Comparison of ENCODE assay signal across 8 mouse cellular contexts in the genomic region with DNA sequence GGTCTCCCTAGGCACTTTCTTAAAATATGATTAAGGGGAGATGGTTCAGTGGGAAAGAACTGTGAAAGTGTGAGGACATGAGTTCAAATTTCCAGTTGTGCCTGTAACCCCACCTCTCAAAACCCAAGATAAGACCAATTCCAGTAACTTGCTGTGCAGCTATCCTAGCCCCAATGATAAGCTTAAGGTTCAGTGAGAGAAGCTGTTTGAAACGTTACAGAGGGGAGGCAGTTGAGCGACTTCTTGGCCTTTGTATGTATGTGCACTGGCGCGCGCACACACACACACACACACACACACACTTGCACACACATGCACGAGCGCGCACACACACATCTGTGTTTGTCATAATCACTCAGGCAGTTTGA. TPM values are rescaled to one million over a fixed set of nuclear protein-coding genes. Genes with fewer than 3 reads are reported as not detected.
DNase-seq lines count a peak whose midpoint lies in the region; ATAC-seq and TF ChIP-seq lines count a peak whose summit lies in the region.

No protein-coding gene starts in this region.

- 83% methylated on average over 8 of the region's 8 CpGs for WGBS in kidney, postnatal 0 days
- 81% methylated on average over 8 of the region's 8 CpGs for WGBS in forebrain, embryonic 12.5 days
- 78% methylated on average over 8 of the region's 8 CpGs for WGBS in limb, embryonic 14.5 days
- 83% methylated on average over 8 of the region's 8 CpGs for WGBS in neural tube, embryonic 15.5 days

- H3K4me3 ChIP-seq in kidney, postnatal 0 days (replicated peaks; ENCODE audit: low read depth, low read length) = no peak overlapping the region
- H3K4me3 ChIP-seq in forebrain, embryonic 12.5 days (replicated peaks) = peak overlapping the region; percentile 28; the same call in 1 of the 2 replicates
- peak overlapping the region; percentile 21; the same call in 1 of the 2 replicates for H3K4me3 ChIP-seq in limb, embryonic 14.5 days (replicated peaks; ENCODE audit: low read length)
- H3K4me3 ChIP-seq in neural tube, embryonic 15.5 days (replicated peaks) = no peak overlapping the region

- peak overlapping the region; percentile 48; the same call in 1 of the 2 replicates for H3K4me2 ChIP-seq in kidney, postnatal 0 days (ENCODE audit: low read length)
- H3K4me2 ChIP-seq in forebrain, embryonic 12.5 days = peak overlapping the region; percentile 47
- peak overlapping the region; percentile 47 for H3K4me2 ChIP-seq in limb, embryonic 14.5 days (replicated peaks; ENCODE audit: low read depth, low read length, severe bottlenecking)
- peak overlapping the region; percentile 56 for H3K4me2 ChIP-seq in neural tube, embryonic 15.5 days

- no peaks in the 10 kb centered on the region for H3K27me3 ChIP-seq in kidney, postnatal 0 days (ENCODE audit: insufficient read depth, low read length)
- peaks cover 6% of the 10 kb centered on the region; the same call in 1 of the 2 replicates for H3K27me3 ChIP-seq in forebrain, embryonic 12.5 days
- H3K27me3 ChIP-seq in limb, embryonic 14.5 days (ENCODE audit: control insufficient read depth, insufficient read depth, low read length) = no peaks in the 10 kb centered on the region
- no peaks in the 10 kb centered on the region for H3K27me3 ChIP-seq in neural tube, embryonic 15.5 days (replicated peaks)

- H3K36me3 ChIP-seq in kidney, postnatal 0 days (ENCODE audit: insufficient read depth, low read length) = no peaks in the 10 kb centered on the region
- no peaks in the 10 kb centered on the region for H3K36me3 ChIP-seq in forebrain, embryonic 12.5 days (replicated peaks)
- no peaks in the 10 kb centered on the region for H3K36me3 ChIP-seq in limb, embryonic 14.5 days (ENCODE audit: control insufficient read depth, insufficient read depth, low read length)
- no peaks in the 10 kb centered on the region for H3K36me3 ChIP-seq in neural tube, embryonic 15.5 days

- no peak overlapping the region for H3K27ac ChIP-seq in kidney, postnatal 0 days
- H3K27ac ChIP-seq in forebrain, embryonic 12.5 days = no peak overlapping the region
- H3K27ac ChIP-seq in limb, embryonic 14.5 days (replicated peaks; ENCODE audit: low read depth, low read length) = no peak overlapping the region
- H3K27ac ChIP-seq in neural tube, embryonic 15.5 days (replicated peaks) = no peak overlapping the region

- no peak overlapping the region for H3K9ac ChIP-seq in kidney, postnatal 0 days (ENCODE audit: low read depth, low read length)
- no peak overlapping the region for H3K9ac ChIP-seq in forebrain, embryonic 12.5 days
- H3K9ac ChIP-seq in limb, embryonic 14.5 days (ENCODE audit: low read depth, low read length, severe bottlenecking) = no peak overlapping the region
- H3K9ac ChIP-seq in neural tube, embryonic 15.5 days (replicated peaks) = no peak overlapping the region

- no peak for DNase-seq in kidney, postnatal 0 days (ENCODE audit: low spot score)
- no peak for DNase-seq in kidney, postnatal 4 days
- DNase-seq in limb, embryonic 14.5 days (ENCODE audit: low spot score) = no peak
- no peak for DNase-seq in adipocyte (ENCODE audit: low spot score)
- no peak for DNase-seq in left cerebral cortex, postnatal 36 days (ENCODE audit: low spot score in 2 of 2)
- no peak for DNase-seq in adrenal gland, postnatal 25 days

- no peaks in the 10 kb centered on the region for H3K9me3 ChIP-seq in kidney, postnatal 0 days (replicated peaks; ENCODE audit: low read length)
- H3K9me3 ChIP-seq in forebrain, embryonic 12.5 days = no peaks in the 10 kb centered on the region
- H3K9me3 ChIP-seq in limb, embryonic 14.5 days (ENCODE audit: control insufficient read depth, low read length) = no peaks in the 10 kb centered on the region
- H3K9me3 ChIP-seq in neural tube, embryonic 15.5 days (replicated peaks) = no peaks in the 10 kb centered on the region

- ATAC-seq in kidney, postnatal 0 days (replicated peaks; ENCODE audit: low FRiP score, low read depth) = no peak
- no peak for ATAC-seq in forebrain, embryonic 12.5 days (ENCODE audit: low FRiP score)
- ATAC-seq in limb, embryonic 14.5 days (ENCODE audit: low FRiP score, low read depth) = no peak
- no peak for ATAC-seq in neural tube, embryonic 15.5 days (ENCODE audit: low FRiP score)

- TF ChIP-seq POLR2A in limb, embryonic 14.5 days (IDR thresholded peaks at IDR 0.05; ENCODE audit: borderline replicate concordance, extremely low read depth, insufficient read depth, insufficient read length) = no peak

- H3K4me1 ChIP-seq in kidney, postnatal 0 days (replicated peaks; ENCODE audit: insufficient read depth, low read length) = peaks cover 7% of the 10 kb centered on the region; the same call in 1 of the 2 replicates
- peaks cover 32% of the 10 kb centered on the region for H3K4me1 ChIP-seq in forebrain, embryonic 12.5 days
- H3K4me1 ChIP-seq in limb, embryonic 14.5 days (ENCODE audit: control insufficient read depth, insufficient read depth, low read length) = peaks cover 27% of the 10 kb centered on the region
- peaks cover 43% of the 10 kb centered on the region for H3K4me1 ChIP-seq in neural tube, embryonic 15.5 days

- intact Hi-C loops in left cerebral cortex, postnatal 36 days (cut with DNase I) = no loop called here

- TF ChIP-seq CTCF in kidney, postnatal 0 days (IDR thresholded peaks at IDR 0.05; ENCODE audit: low read depth) = no peak

RNA-seq across cellular contexts. Expression of gene Gna12, which starts 0.8 kb away (rescaled TPM):
- polyA plus RNA-seq in kidney, postnatal 0 days (2015; fragmentation: Nextera tagmentation; extraction: Ambion mirVana) = 28.1 and 48.8 TPM in 2 replicates
- 11.8 and 23.9 TPM in 2 replicates for polyA plus RNA-seq in forebrain, embryonic 12.5 days (2016; fragmentation: Nextera tagmentation; extraction: Ambion mirVana)
- polyA plus RNA-seq in limb, embryonic 14.5 days (2012; rRNA removed) = 63.8 and 91.5 TPM in 2 replicates
- 46.7 and 55.5 TPM in 2 replicates for polyA plus RNA-seq in limb, embryonic 14.5 days (2014; fragmentation: Nextera tagmentation; extraction: Ambion mirVana)
- polyA plus RNA-seq in neural tube, embryonic 15.5 days (2015; fragmentation: Nextera tagmentation; extraction: Ambion mirVana) = 17.7 and 43.8 TPM in 2 replicates
- 10 to 100 TPM; 67.4 to 86.6 TPM for total RNA-seq in left cerebral cortex, postnatal 36 days (2021)
- total RNA-seq in adrenal gland, postnatal 25 days (2021) = 129 and 166 TPM in 2 replicates

Comparison
In these comparisons a context has a peak if more than half of its experiments do, and no peak if none do; other contexts are left out.
1. H3K4me3 ChIP-seq: peak in forebrain, embryonic 12.5 days (single experiment) and limb, embryonic 14.5 days (single experiment); none in kidney, postnatal 0 days (single experiment) and neural tube, embryonic 15.5 days (single experiment).
2. Peak in every context shown above with its lines, with median percentiles within 50 percentile points of each other: H3K4me2 ChIP-seq.